Mouse (Mus musculus) stomach, embryonic 14.5 days (tissue): Measurements from ENCODE around the gene Cd300e. TPM values are rescaled to one million over a fixed set of nuclear protein-coding genes. Genes with fewer than 3 reads are reported as not detected.

Experiments used
- ATAC-seq: fragments of 200-750 bp; cut with Nextera tagmentation; 2 replicates; pipeline ENCODE4 v1.8.0; 2017; ENCODE audit warnings: low read depth, moderate TSS enrichment; ENCODE audit not compliant: insufficient number of reproducible peaks, insufficient read depth, low FRiP score
- H3K27ac ChIP-seq: fragments of 300-500 bp; sonication (generic); 2 replicates; pipeline ENCODE4 v1.5.1; 2014; ENCODE audit warnings: mild to moderate bottlenecking, low read length, moderate library complexity, mixed read lengths
- H3K27me3 ChIP-seq: fragments of 300-500 bp; sonication (generic); 2 replicates; pipeline ENCODE4 v1.6.1; 2014; ENCODE audit warnings: low read length, control low read depth, mixed read lengths; ENCODE audit not compliant: control insufficient read depth, insufficient read depth
- H3K36me3 ChIP-seq: fragments of 300-500 bp; sonication (generic); 2 replicates; pipeline ENCODE4 v1.6.1; 2014; ENCODE audit warnings: mild to moderate bottlenecking, control low read depth, low read length, moderate library complexity, mixed read lengths; ENCODE audit not compliant: control insufficient read depth, insufficient read depth
- H3K4me1 ChIP-seq: fragments of 300-500 bp; sonication (generic); 2 replicates; pipeline ENCODE4 v1.6.1; 2014; ENCODE audit warnings: low read length, control low read depth, mixed read lengths; ENCODE audit not compliant: control insufficient read depth, insufficient read depth
- H3K4me2 ChIP-seq: fragments of 300-500 bp; sonication (generic); replicated peaks from 2 replicates; pipeline ENCODE4 v1.6.1; 2014; ENCODE audit warnings: low read depth, low read length, control low read depth
- H3K4me3 ChIP-seq: fragments of 300-500 bp; sonication (generic); 2 replicates; pipeline ENCODE4 v1.5.1; 2014; ENCODE audit warnings: low read depth, low read length, control low read depth
- H3K9ac ChIP-seq: fragments of 300-500 bp; sonication (generic); replicated peaks from 2 replicates; pipeline ENCODE4 v1.6.1; 2014; ENCODE audit warnings: low read depth, mild to moderate bottlenecking, control low read depth, low read length, moderate library complexity, mixed read lengths
- H3K9me3 ChIP-seq: fragments of 300-500 bp; sonication (generic); 2 replicates; pipeline ENCODE4 v1.6.1; 2016; ENCODE audit warnings: low read depth, low read length, control low read depth; ENCODE audit not compliant: control insufficient read depth
- WGBS: fragments of 180-500 bp; shearing (Covaris S2); extraction: QIAGEN DNeasy Blood & Tissue Kit; methylation state at CpG from one replicate; pipeline ENCODE4 v1.1.7; 2014; 5-methylcytosine and 5-hydroxymethylcytosine counted together
- polyA plus RNA-seq: library from polyadenylated mRNA; unstranded; fragments of >200 nt; fragmentation: Nextera tagmentation; extraction: Ambion mirVana; gene quantifications from 2 replicates; pipeline ENCODE4 v1.2.1, GENCODE M21; 2014

Gene Cd300e
- polyA plus RNA-seq, result 0.12 TPM in 1 of 2 replicates, not detected in the other

- 33% methylated on average over 5 of the region's 5 CpGs for WGBS
Measured at GRCm38 (mm10) chr11:115062077-115062476, at the start of gene Cd300e. Gene Cd300e, minus strand, starts transcription at chr11:115062177.

GRCm38 (mm10) chr11:115110271-115110670 is 48.3 kb upstream of the Cd300e start:
- H3K27me3 ChIP-seq, result no peaks in the 10 kb centered on the region
- H3K27ac ChIP-seq, result no peak overlapping the region
- no peaks in the 10 kb centered on the region for H3K9me3 ChIP-seq
- peaks cover 4% of the 10 kb centered on the region; the same call in 1 of the 2 replicates for H3K4me1 ChIP-seq
- no peak overlapping the region for H3K4me3 ChIP-seq
- H3K9ac ChIP-seq, result no peak overlapping the region
- no peak overlapping the region for H3K4me2 ChIP-seq
- 88% methylated on average over 5 of the region's 5 CpGs for WGBS
- ATAC-seq, result no peak
- H3K36me3 ChIP-seq, result no peaks in the 10 kb centered on the region

More at GRCm38 (mm10) chr11:115062077-115062476, at the start of gene Cd300e:
- Histone ChIP-seq H3K9me3 (no peaks in the 10 kb centered on the region), H3K27ac (no peak within 1 kb of the TSS), H3K4me2 (no peak within 1 kb of the TSS), H3K4me3 (no peak within 1 kb of the TSS), H3K9ac (no peak within 1 kb of the TSS), H3K36me3 (no peaks in the 10 kb centered on the region), H3K27me3 (no peaks in the 10 kb centered on the region), H3K4me1 (no peaks in the 10 kb centered on the region)
- no peak for ATAC-seq

- H3K4me3 ChIP-seq, result no peak overlapping the region
- no peaks in the 10 kb centered on the region for H3K27me3 ChIP-seq
- ATAC-seq, result no peak
- peaks cover 4% of the 10 kb centered on the region; the same call in 1 of the 2 replicates for H3K4me1 ChIP-seq
- no peaks in the 10 kb centered on the region for H3K36me3 ChIP-seq
- H3K9me3 ChIP-seq, result no peaks in the 10 kb centered on the region
- WGBS, result 89% methylated on average over 8 of the region's 8 CpGs
- no peak overlapping the region for H3K9ac ChIP-seq
- H3K27ac ChIP-seq, result no peak overlapping the region
- no peak overlapping the region for H3K4me2 ChIP-seq
Measured at GRCm38 (mm10) chr11:115108176-115108575, 46.2 kb upstream of the Cd300e start.

GRCm38 (mm10) chr11:115107403-115107916 is 45.5 kb upstream of the Cd300e start:
- Histone ChIP-seq H3K4me2 (no peak overlapping the region), H3K4me3 (no peak overlapping the region), H3K9ac (no peak overlapping the region), H3K36me3 (no peaks in the 10 kb centered on the region), H3K9me3 (no peaks in the 10 kb centered on the region), H3K4me1 (peaks cover 4% of the 10 kb centered on the region; the same call in 1 of the 2 replicates), H3K27ac (no peak overlapping the region), H3K27me3 (no peaks in the 10 kb centered on the region)
- WGBS, result 32% methylated on average over 4 of the region's 4 CpGs
- ATAC-seq, result no peak

- no peak overlapping the region for H3K9ac ChIP-seq
- no peak overlapping the region for H3K4me2 ChIP-seq
- H3K36me3 ChIP-seq, result no peaks in the 10 kb centered on the region
- ATAC-seq, result no peak
- no peak overlapping the region for H3K4me3 ChIP-seq
- 94% methylated on average over 2 of the region's 2 CpGs for WGBS
- no peak overlapping the region for H3K27ac ChIP-seq
- no peaks in the 10 kb centered on the region for H3K9me3 ChIP-seq
- H3K27me3 ChIP-seq, result no peaks in the 10 kb centered on the region
- peaks cover 4% of the 10 kb centered on the region; the same call in 1 of the 2 replicates for H3K4me1 ChIP-seq
Measured at GRCm38 (mm10) chr11:115106638-115107037, 44.7 kb upstream of the Cd300e start.

GRCm38 (mm10) chr11:115104769-115105563 is 43.0 kb upstream of the Cd300e start:
- Histone ChIP-seq H3K4me1 (peaks cover 4% of the 10 kb centered on the region; the same call in 1 of the 2 replicates), H3K9me3 (no peaks in the 10 kb centered on the region), H3K36me3 (no peaks in the 10 kb centered on the region), H3K4me3 (no peak overlapping the region), H3K27ac (no peak overlapping the region), H3K27me3 (no peaks in the 10 kb centered on the region), H3K4me2 (no peak overlapping the region), H3K9ac (no peak overlapping the region)
- WGBS, result 67% methylated on average over 8 of the region's 8 CpGs
- ATAC-seq, result no peak

GRCm38 (mm10) chr11:115103470-115104413 is 41.8 kb upstream of the Cd300e start:
- WGBS, result 90% methylated on average over 25 of the region's 25 CpGs
- ATAC-seq, result no peak
- no peak overlapping the region for H3K27ac ChIP-seq
- H3K4me3 ChIP-seq, result no peak overlapping the region
- no peak overlapping the region for H3K4me2 ChIP-seq
- H3K27me3 ChIP-seq, result no peaks in the 10 kb centered on the region
- no peak overlapping the region for H3K9ac ChIP-seq
- H3K9me3 ChIP-seq, result no peaks in the 10 kb centered on the region
- peaks cover 7% of the 10 kb centered on the region; the same call in 1 of the 2 replicates for H3K4me1 ChIP-seq
- H3K36me3 ChIP-seq, result no peaks in the 10 kb centered on the region

- Histone ChIP-seq H3K27me3 (no peaks in the 10 kb centered on the region), H3K9ac (no peak overlapping the region), H3K4me3 (no peak overlapping the region), H3K9me3 (no peaks in the 10 kb centered on the region), H3K36me3 (no peaks in the 10 kb centered on the region), H3K4me2 (no peak overlapping the region), H3K4me1 (peaks cover 4% of the 10 kb centered on the region; the same call in 1 of the 2 replicates), H3K27ac (no peak overlapping the region)
- WGBS, result 90% methylated on average over 9 of the region's 9 CpGs
- no peak for ATAC-seq
Measured at GRCm38 (mm10) chr11:115102116-115102515, 40.1 kb upstream of the Cd300e start.
